Mouse (Mus musculus): ENCODE results near the gene Spock2. TPM values are rescaled to one million over a fixed set of nuclear protein-coding genes. Genes with fewer than 3 reads are reported as not detected.

The Spock2 gene
- polyA plus RNA-seq, 1 experiment from 2014 or later, result 113 TPM

Small RNA genes within 50 kb of the gene (microRNA-seq; reads per million reads assigned to microRNA genes)
- not detected for gene Mir6906

Other genes starting within 250 kb of the Spock2 start
- 18.0 TPM in 2 replicates for gene Dnajb12, start 226.7 kb upstream of the Spock2 start, polyA plus RNA-seq (2015; fragmentation: Nextera tagmentation; extraction: Ambion mirVana)
- gene Ddit4, start 154.4 kb upstream of the Spock2 start, polyA plus RNA-seq (2015; fragmentation: Nextera tagmentation; extraction: Ambion mirVana), result 52.6 and 59.4 TPM in 2 replicates
- 47.4 and 48.7 TPM in 2 replicates for gene Ascc1, start 103.4 kb upstream of the Spock2 start, polyA plus RNA-seq (2015; fragmentation: Nextera tagmentation; extraction: Ambion mirVana)
- 106 and 109 TPM in 2 replicates for gene Anapc16, start 103.1 kb upstream of the Spock2 start, polyA plus RNA-seq (2015; fragmentation: Nextera tagmentation; extraction: Ambion mirVana)
- 1.1 and 1.6 TPM in 2 replicates for gene Chst3, start 113.0 kb downstream of the Spock2 start, polyA plus RNA-seq (2015; fragmentation: Nextera tagmentation; extraction: Ambion mirVana)
- 169 and 192 TPM in 2 replicates for gene Psap, start 171.4 kb downstream of the Spock2 start, polyA plus RNA-seq (2015; fragmentation: Nextera tagmentation; extraction: Ambion mirVana)
- gene Vsir, start 240.6 kb downstream of the Spock2 start, polyA plus RNA-seq (2015; fragmentation: Nextera tagmentation; extraction: Ambion mirVana), result 2.5 and 3.0 TPM in 2 replicates